Mouse (Mus musculus) midbrain, embryonic 14.5 days (tissue): ENCODE measurements at regions not wholly inside any gene's neighbourhood (a gene's known extent, or its start where the extent isn't known, plus 50 kb on each side); places are given as distances from the start of the nearest gene placed in this dataset.

Experiments used
- ATAC-seq: fragments of 200-750 bp; cut with Nextera tagmentation; 2 replicates; pipeline ENCODE4 v1.8.0; 2017; ENCODE audit warnings: moderate number of reproducible peaks, moderate library complexity; ENCODE audit not compliant: low FRiP score, low TSS enrichment
- DNase-seq: peaks from one replicate; pipeline ENCODE4 v3.0.0-alpha.2; 2015
- H3K27ac ChIP-seq: fragments of 300-500 bp; sonication (generic); replicated peaks from 2 replicates; pipeline ENCODE4 v1.5.1; 2014; ENCODE audit warnings: mild to moderate bottlenecking, low read depth, low read length, moderate library complexity
- H3K27me3 ChIP-seq: fragments of 300-500 bp; sonication (generic); 2 replicates; pipeline ENCODE4 v1.6.1; 2014; ENCODE audit warnings: low read length, control low read depth, mixed read lengths; ENCODE audit not compliant: control insufficient read depth, insufficient read depth
- H3K36me3 ChIP-seq: fragments of 300-500 bp; sonication (generic); 2 replicates; pipeline ENCODE4 v1.6.1; 2014; ENCODE audit warnings: low read length, control low read depth; ENCODE audit not compliant: control insufficient read depth, insufficient read depth
- H3K4me1 ChIP-seq: fragments of 300-500 bp; sonication (generic); 2 replicates; pipeline ENCODE4 v1.6.1; 2014; ENCODE audit warnings: mild to moderate bottlenecking, antibody characterized with exemption, low read length, control low read depth; ENCODE audit not compliant: control insufficient read depth, insufficient read depth
- H3K4me2 ChIP-seq: fragments of 300-500 bp; sonication (generic); 2 replicates; pipeline ENCODE4 v1.6.1; 2014; ENCODE audit warnings: mild to moderate bottlenecking, low read length, moderate library complexity
- H3K4me3 ChIP-seq: fragments of 300-500 bp; sonication (generic); replicated peaks from 2 replicates; pipeline ENCODE4 v1.5.1; 2014; ENCODE audit warnings: low read depth, low read length
- H3K9ac ChIP-seq: fragments of 300-500 bp; sonication (generic); replicated peaks from 2 replicates; pipeline ENCODE4 v1.6.1; 2014; ENCODE audit warnings: mild to moderate bottlenecking, low read length, moderate library complexity
- H3K9me3 ChIP-seq: fragments of 300-500 bp; sonication (generic); 2 replicates; pipeline ENCODE4 v1.6.1; 2016; ENCODE audit warnings: low read length, control low read depth, mixed read lengths; ENCODE audit not compliant: control insufficient read depth
- WGBS: fragments of 180-500 bp; shearing (Covaris S2); extraction: QIAGEN DNeasy Blood & Tissue Kit; methylation state at CpG from one replicate; pipeline ENCODE4 v1.1.7; 2014; 5-methylcytosine and 5-hydroxymethylcytosine counted together

GRCm38 (mm10) chr3:9200156-9200555 is 409.7 kb downstream of the Zfp704 start:
- Histone ChIP-seq H3K4me1 (no peaks in the 10 kb centered on the region), H3K4me2 (no peak overlapping the region), H3K9ac (no peak overlapping the region), H3K9me3 (no peaks in the 10 kb centered on the region), H3K27me3 (no peaks in the 10 kb centered on the region), H3K4me3 (no peak overlapping the region), H3K27ac (no peak overlapping the region), H3K36me3 (no peaks in the 10 kb centered on the region)
- 75% methylated on average over 5 of the region's 5 CpGs for WGBS
- ATAC-seq, result no peak
- DNase-seq, result peak; percentile 38

- Histone ChIP-seq H3K9ac (no peak overlapping the region), H3K4me1 (no peaks in the 10 kb centered on the region), H3K4me2 (no peak overlapping the region), H3K27me3 (no peaks in the 10 kb centered on the region), H3K9me3 (no peaks in the 10 kb centered on the region), H3K36me3 (no peaks in the 10 kb centered on the region), H3K4me3 (no peak overlapping the region), H3K27ac (no peak overlapping the region)
- ATAC-seq, result no peak
- WGBS, result 88% methylated on average over 9 of the region's 9 CpGs
- DNase-seq, result no peak
Observed at GRCm38 (mm10) chr3:9198652-9199332, 411.1 kb downstream of the Zfp704 start.

GRCm38 (mm10) chr3:9195781-9196180 is 414.1 kb downstream of the Zfp704 start:
- no peak for DNase-seq
- 90% methylated on average over 8 of the region's 8 CpGs for WGBS

GRCm38 (mm10) chr3:9189366-9190287 is 420.3 kb downstream of the Zfp704 start:
- Histone ChIP-seq H3K27me3 (no peaks in the 10 kb centered on the region), H3K36me3 (no peaks in the 10 kb centered on the region), H3K4me3 (no peak overlapping the region), H3K9me3 (no peaks in the 10 kb centered on the region), H3K9ac (no peak overlapping the region), H3K27ac (no peak overlapping the region), H3K4me1 (no peaks in the 10 kb centered on the region), H3K4me2 (no peak overlapping the region)
- ATAC-seq (no peak), DNase-seq (peak; percentile 47)
- 89% methylated on average over 15 of the region's 15 CpGs for WGBS

More at GRCm38 (mm10) chr3:9195781-9196180, 414.1 kb downstream of the Zfp704 start:
- Histone ChIP-seq H3K4me2 (no peak overlapping the region), H3K9ac (no peak overlapping the region), H3K27me3 (no peaks in the 10 kb centered on the region), H3K36me3 (no peaks in the 10 kb centered on the region), H3K9me3 (no peaks in the 10 kb centered on the region), H3K27ac (no peak overlapping the region), H3K4me3 (no peak overlapping the region), H3K4me1 (no peaks in the 10 kb centered on the region)
- ATAC-seq, result no peak

- no peak overlapping the region for H3K9ac ChIP-seq
- DNase-seq (no peak), ATAC-seq (no peak)
- H3K4me2 ChIP-seq, result no peak overlapping the region
- H3K4me3 ChIP-seq, result no peak overlapping the region
- 89% methylated on average over 6 of the region's 6 CpGs for WGBS
- no peak overlapping the region for H3K27ac ChIP-seq
- H3K36me3 ChIP-seq, result no peaks in the 10 kb centered on the region
- H3K9me3 ChIP-seq, result no peaks in the 10 kb centered on the region
- no peaks in the 10 kb centered on the region for H3K4me1 ChIP-seq
- no peaks in the 10 kb centered on the region for H3K27me3 ChIP-seq
Observed at GRCm38 (mm10) chr3:9186364-9187120, 423.3 kb downstream of the Zfp704 start.

- no peaks in the 10 kb centered on the region for H3K36me3 ChIP-seq
- no peak overlapping the region for H3K4me2 ChIP-seq
- no peaks in the 10 kb centered on the region for H3K27me3 ChIP-seq
- DNase-seq (no peak), ATAC-seq (no peak)
- H3K9me3 ChIP-seq, result no peaks in the 10 kb centered on the region
- H3K27ac ChIP-seq, result no peak overlapping the region
- H3K4me1 ChIP-seq, result no peaks in the 10 kb centered on the region
- no peak overlapping the region for H3K9ac ChIP-seq
- no peak overlapping the region for H3K4me3 ChIP-seq
- 91% methylated on average over 11 of the region's 11 CpGs for WGBS
Observed at GRCm38 (mm10) chr3:9181576-9181975, 428.3 kb downstream of the Zfp704 start.

- ATAC-seq (no peak), DNase-seq (no peak)
- 87% methylated on average over 6 of the region's 6 CpGs for WGBS
- H3K4me1 ChIP-seq, result no peaks in the 10 kb centered on the region
- no peak overlapping the region for H3K27ac ChIP-seq
- no peaks in the 10 kb centered on the region for H3K36me3 ChIP-seq
- H3K4me2 ChIP-seq, result no peak overlapping the region
- no peaks in the 10 kb centered on the region for H3K9me3 ChIP-seq
- H3K27me3 ChIP-seq, result no peaks in the 10 kb centered on the region
- H3K9ac ChIP-seq, result no peak overlapping the region
- H3K4me3 ChIP-seq, result no peak overlapping the region
Observed at GRCm38 (mm10) chr3:9179641-9180040, 430.2 kb downstream of the Zfp704 start.

GRCm38 (mm10) chr3:9174517-9174832 is 435.4 kb downstream of the Zfp704 start:
- Histone ChIP-seq H3K4me1 (peaks cover 2% of the 10 kb centered on the region; the same call in 1 of the 2 replicates), H3K27me3 (no peaks in the 10 kb centered on the region), H3K4me3 (no peak overlapping the region), H3K27ac (peak overlapping the region; percentile 16; the same call in 1 of the 2 replicates), H3K36me3 (no peaks in the 10 kb centered on the region), H3K9ac (no peak overlapping the region), H3K9me3 (no peaks in the 10 kb centered on the region), H3K4me2 (no peak overlapping the region)
- DNase-seq (no peak), ATAC-seq (no peak)
- 63% methylated on average over 2 of the region's 2 CpGs for WGBS
